Mouse (Mus musculus) frontal cortex, postnatal 10 days (tissue): ENCODE measurements at regions not wholly inside any gene's neighbourhood (a gene's known extent, or its start where the extent isn't known, plus 50 kb on each side); places are given as distances from the start of the nearest gene placed in this dataset.
A peak's percentile ranks its signal among the peaks of the same experiment; 100 is the strongest.
"Not testable (repeated sequence)": the region's sequence is repeated elsewhere in the genome, so short reads cannot be mapped to it uniquely, and the experiment has no call there.

Experiments
- DNase-seq, 2 experiments: peaks; one replicate each; pipeline ENCODE4 v3.0.0; 2022; ENCODE audit warnings: low spot score in 2 of 2, mixed read lengths in 1 of 2

GRCm38 (mm10) chr4:97509576-97509975 lies 263.0 kb upstream of the Nfia start:
- no peak for DNase-seq

DNA sequence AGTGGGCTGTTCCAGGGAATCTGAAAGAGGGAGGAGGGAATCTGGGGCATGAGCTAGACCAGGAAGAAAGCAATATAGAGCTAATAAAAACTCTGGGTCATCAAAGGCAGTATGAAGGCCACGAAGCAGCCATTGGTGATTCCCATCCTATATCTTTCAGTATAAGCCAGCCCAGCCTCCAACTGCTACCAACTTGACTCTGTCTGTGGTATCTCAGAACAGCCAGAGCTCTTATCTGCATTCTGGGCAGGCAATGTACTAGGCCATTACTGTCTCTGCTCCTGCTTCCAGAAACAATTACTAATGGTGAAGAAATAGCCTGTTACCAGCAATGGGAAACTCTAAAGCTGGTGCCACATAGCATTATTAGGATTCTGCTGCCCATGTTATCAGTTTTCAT lies 266.8 kb upstream of the Nfia start:
- no peak for DNase-seq

DNA sequence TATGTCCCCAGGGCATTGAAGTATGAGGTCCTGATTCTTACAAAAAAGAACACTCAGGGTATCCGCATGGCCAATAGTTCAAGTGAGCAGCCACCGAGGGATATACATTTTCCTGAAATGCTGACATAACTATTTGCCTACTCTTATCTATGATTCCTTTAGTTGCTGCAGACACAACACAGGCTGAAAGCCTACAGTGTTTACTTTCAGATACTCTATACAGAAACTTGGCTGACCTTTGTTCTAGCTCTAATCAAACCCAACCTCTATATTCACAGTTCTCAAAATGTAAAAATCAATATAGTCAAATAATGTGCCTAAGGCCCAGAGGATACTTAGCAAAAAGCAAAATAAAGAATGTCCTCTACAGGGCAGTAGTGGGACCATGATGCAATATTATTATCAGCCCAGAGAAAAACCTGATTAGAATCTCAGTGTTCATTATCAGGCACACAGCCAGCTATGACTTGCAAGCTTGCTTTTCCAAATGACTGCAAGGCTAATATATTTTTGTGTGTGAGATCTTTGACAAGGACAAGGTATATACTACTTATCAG lies 281.2 kb upstream of the Nfia start:
- DNase-seq, result no peak

DNA sequence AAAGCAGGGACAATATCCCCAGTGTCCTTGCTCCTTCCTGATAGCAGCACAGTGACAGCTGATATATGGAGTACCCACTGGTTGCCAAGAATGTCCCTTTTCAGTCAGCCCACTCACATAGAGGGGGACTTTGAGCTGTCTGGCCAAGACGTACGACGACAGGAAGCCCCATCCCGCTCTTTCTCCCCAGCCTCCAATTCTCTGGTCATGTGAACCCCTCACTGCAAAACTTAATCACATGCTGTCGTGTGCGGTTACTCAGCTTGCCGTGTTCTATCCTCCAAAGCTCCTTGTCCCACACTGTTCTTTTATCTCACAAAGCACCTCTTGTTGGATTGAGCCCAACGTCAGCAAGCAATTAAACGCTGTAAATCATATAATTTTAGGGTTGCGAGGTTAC lies 286.2 kb upstream of the Nfia start:
- no peak for DNase-seq

DNA sequence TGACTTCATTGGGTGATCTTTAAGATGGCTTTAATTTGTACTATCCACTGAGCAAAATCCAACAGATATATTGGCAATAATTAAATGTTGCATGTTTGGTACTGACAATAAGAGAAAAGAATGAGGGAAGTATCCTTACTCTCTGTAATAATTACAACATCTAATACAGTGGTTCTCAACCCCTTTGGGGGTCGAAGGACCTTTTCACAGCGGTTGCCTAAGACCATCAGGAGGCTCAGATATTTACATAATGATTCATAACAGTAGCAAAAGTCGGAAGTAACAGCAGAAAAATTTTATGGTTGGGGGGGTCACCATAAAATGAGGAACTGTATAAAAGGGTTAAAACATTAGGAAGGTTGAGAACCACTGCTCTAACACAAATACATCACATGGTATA lies 287.3 kb upstream of the Nfia start:
- DNase-seq, result no peak

DNA sequence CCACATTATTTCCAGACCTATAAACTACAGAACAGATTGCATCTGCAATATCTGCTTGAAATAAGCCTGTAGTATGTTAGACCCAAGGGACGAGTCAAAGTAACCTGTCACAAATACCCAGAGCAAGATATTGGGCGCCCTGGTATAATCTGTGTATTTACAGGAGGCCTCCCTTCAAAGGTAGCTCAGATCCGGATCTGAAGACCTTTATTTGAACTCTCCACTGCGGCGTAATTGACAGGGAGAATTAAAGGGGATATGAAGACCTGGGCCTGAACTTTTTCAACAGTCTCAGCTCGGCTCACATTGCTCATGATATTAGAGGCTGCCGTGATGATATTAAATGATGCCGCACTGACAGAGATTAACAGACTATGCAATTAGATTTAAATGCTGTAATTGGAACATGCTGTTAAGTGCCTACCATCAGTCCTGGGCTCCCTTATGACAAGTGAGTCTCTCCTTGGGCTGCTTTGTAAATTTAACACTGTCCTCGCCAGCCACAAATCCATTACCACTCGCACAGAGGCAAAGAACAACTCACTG lies 289.8 kb upstream of the Nfia start:
- DNase-seq, result no peak

- DNase-seq, result no peak
Measured at GRCm38 (mm10) chr4:97481836-97482235, 290.7 kb upstream of the Nfia start.

GRCm38 (mm10) chr4:97476571-97477190 lies 293.7 kb upstream of the Gm10192 start:
- peak; percentile 38 to 47 for DNase-seq

- DNase-seq, result not testable (repeated sequence)
Measured at GRCm38 (mm10) chr4:97473492-97473891, 290.5 kb upstream of the Gm10192 start.

GRCm38 (mm10) chr4:97465932-97466666 lies 283.1 kb upstream of the Gm10192 start:
- DNase-seq, result no peak

DNA sequence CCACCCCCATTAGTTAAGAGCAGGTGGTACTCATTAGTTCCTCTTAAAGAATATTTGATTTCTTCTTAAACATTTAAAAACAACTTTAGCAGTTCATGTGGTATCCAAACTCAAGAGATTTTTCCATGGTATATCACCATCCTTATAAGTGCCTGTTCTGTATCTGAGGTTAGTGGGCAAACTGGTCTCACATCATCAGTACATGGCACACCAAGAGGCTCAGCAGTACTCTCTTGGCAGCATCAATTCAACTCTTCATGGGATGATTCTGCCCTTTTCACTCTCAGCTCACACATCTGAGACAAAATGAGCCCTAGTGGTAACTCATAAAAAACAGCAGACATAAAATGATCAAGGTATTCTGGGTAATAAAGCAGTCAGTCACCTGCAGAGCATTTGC lies 282.6 kb upstream of the Gm10192 start:
- no peak for DNase-seq

DNA sequence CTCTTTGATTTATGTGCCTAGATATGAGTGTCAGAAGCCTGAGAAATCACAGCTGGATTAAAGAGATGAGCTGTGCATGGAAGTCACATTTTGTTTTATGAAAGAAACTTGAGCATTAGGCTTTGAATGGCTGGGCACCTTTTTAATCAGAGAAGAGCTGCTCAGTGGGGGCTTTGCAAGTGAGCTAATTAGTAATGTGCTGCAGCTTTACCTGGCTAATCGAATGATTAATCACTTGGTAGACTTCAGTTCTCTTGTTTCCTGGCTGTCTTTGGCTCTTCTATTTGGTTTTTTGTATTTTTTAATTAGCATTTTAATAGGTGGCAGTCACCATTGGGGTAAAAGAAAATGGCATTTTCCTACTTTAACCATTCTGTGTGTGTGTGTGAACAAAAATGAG lies 278.2 kb upstream of the Gm10192 start:
- no peak for DNase-seq

- peak in 1 of 2 experiments; percentile 3 for DNase-seq
Measured at GRCm38 (mm10) chr4:97439288-97440029, 256.5 kb upstream of the Gm10192 start.

DNA sequence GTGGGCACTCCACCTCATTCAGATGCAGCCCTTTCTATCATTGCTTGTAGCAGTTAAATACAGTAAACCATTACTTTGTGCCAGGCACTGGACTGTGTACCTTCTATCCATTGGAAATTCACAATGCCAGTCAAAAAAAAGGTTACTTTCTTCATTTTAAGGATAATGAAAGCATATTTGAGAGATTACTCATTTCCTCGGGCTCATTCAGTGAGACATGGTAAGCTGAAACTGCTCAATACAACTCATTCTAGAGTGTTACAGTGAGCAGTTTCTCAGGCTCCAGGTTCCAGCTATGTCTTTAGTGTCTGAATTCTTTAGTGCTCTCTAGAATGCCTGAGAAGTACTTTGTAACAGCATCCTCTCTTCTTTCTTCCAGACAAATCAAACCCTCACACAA lies 249.7 kb upstream of the Gm10192 start:
- no peak for DNase-seq

DNA sequence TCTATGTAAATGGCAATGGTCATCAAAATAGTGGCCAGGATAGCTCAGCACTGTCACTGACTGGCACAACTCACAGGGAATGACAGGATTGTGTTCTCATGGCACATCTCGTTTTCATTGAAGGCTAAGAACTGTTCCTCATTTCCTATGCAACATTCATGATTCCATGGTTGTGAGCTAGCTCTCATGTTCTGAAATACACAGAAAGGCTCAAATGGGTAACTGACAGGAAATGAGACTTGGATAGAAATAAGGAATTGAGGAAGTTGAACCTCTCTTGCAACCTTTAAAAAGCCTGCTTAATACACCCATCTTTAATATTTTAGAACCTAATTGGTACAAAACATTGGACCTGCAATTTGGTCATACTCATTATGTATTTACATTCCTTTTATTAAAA lies 249.1 kb upstream of the Gm10192 start:
- no peak for DNase-seq

DNA sequence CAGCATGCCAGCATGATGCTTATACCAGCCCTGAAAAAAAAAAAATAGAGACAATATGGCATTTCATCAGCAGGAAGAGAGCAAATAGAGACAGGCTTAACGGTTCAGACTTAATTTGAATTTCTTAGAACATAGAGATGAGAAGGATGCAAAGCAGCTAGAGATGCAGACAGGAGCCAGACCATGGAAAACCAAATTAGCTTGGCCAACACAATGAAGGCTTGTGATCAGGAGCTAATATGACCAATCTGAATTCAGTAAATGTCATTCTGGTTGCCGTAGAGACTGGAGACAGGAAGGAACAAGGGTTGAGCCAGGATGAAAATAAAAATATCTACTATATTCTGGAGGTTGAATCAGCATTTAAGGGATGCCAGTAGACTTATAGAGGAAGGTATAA lies 248.3 kb upstream of the Gm10192 start:
- no peak for DNase-seq

DNA sequence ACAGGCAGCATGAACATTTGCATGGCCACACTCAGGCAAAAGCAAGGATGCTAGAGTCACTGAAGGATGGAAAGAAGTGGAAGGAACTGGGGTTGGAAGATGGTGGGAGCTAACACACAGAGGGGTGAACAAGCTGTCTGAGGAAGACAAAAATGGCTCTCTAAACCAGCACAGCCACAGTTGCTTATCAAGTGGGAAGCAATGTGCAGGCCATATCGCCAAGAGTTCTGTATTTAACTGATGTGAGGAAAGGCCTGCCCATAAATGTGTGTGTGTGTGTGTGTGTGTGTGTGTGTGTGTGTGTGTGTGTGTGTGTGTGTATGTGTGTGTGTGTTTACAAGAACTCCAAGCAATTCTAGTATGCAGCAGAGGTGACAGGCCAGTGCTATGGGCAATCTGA lies 236.9 kb upstream of the Gm10192 start:
- DNase-seq, result no peak

DNA sequence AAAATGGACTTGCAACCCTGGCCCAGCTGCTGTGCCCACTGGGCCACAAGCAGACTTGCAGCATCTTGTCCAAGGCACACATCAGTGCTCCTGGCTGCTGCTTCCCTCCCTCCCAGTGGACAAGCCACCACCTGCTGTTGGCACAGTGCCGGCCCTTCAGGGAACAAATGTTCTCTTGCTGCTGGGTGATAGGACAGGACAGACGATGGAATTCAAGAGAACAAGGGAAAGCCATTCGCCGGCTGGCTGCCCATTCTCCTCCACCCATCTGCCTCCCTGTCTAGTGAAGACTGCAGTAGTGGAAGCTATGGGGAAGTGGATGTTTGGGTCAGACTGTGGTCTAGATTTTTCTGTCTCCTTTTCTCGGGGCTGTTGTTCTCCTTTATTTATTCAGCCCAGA lies 235.7 kb upstream of the Gm10192 start:
- peak; percentile 18 to 29 for DNase-seq

DNA sequence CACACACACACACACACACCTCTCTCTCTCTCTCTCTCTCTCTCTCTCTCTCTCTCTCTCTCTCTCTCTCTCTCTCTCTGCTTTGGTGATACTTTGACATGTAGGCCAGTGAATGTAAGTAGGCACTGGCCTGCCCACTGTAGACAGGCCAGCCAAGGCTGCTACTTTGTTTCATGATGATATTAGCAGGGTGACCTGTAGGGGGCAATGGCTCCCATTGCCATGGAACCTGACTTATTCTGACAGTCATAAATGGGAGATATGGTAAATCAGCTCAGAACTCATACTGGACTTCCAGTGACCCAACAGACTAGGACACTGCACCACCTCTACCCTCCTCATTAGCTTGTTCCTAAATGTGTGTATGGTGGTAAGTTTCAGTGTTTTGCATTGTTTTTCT lies 235.0 kb upstream of the Gm10192 start:
- no peak for DNase-seq

DNA sequence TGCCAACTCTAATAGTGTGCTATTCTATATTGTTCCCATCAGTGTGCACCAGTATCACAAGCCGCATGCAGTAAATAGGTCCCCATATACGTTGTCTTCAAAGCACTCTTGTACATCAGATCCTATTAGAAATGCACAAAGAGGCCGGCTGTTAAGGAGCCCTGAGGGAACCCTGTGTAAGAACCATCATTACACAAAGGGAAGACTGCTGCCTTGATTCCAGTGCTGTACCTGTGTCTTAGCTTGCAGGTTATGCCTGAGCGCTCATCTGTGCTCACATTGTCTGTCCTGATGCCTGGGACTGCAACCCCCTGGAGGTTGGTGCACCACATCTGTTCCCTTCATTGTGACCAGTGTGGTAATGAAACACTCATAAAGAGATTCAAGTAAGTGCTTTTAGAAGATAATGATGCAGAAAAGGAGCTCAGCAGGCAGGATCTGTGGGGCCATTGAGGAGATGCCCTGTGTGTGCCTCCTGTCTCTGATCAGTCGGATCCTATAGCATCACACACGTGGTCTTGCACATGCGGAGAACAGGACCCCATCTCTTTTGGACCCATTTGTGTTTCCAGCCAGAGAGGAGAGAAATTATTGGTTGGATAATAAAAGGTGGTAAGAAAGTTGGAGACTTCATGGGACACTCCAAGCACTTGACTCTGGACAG lies 225.8 kb upstream of the Gm10192 start:
- DNase-seq, result no peak

DNA sequence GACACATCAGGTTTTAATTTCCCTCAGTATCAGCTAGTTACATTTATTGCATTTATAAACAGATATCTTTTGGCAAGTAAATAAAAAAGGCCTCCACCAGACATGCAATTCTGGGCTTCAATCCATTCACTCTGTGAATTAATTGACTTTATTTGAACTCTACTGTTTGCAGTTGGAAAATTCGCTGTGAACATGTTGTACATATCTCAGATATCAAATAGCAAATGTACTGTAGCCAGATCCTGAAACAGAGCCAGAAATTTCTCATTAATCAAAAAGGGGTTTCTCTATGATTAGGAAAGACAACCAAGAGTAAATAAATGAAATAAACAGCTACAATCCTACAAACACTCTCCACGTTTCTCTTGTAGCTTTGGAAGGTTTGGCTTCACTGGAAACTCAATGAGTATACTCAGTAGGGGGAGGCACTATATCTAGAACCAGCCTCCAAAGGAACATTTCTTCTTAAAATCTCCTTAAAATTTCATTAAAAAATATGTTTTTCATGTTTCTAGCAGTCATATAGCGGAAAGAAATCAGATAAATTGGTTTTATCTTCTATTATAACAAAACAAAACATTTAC lies 211.8 kb upstream of the Gm10192 start:
- DNase-seq, result no peak
